Mouse (Mus musculus) lung, postnatal 14 days (tissue): ENCODE results near the gene Gm3893.
"Not testable (repeated sequence)": the region's sequence is repeated elsewhere in the genome, so short reads cannot be mapped to it uniquely, and the experiment has no call there.

Source experiments
- DNase-seq: peaks from one replicate; pipeline ENCODE4 v3.0.0; 2021

The Gm3893 gene

GRCm38 (mm10) chr4:42090907-42091306 is at the start of gene Gm3893:
Gene Gm3893, plus strand, starts transcription at chr4:42091207.
- not testable (repeated sequence) for DNase-seq

- DNase-seq: not testable (repeated sequence)
Observed at GRCm38 (mm10) chr4:42114517-42114916, 23.5 kb downstream of the Gm3893 start, which contains the start of gene Gm13304. Gene Gm13304, plus strand, starts transcription at chr4:42114817.
